Mouse (Mus musculus): Measurements from ENCODE around the gene Erv3.

Gene Erv3

DNA sequence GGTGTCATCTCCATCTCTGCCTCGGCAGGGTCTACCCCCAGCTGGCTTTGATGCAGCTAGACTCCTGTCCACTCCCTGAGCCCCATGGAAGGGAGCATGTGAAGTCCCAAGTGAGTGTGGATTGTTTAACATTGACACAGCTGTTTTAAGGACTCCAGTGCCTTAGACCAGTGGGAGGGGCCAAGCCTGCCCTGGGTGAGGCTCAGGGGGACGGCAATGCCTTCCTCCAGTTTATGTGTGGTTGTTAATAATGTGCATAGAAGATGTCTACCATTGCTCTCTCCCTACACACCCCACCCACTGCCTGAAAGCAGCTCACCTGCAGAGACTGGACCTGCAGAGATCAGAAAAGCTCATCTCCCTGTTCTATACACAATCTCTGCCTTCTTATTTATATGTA lies 35.6 kb downstream of the Erv3 start:
- DNase-seq (ENCODE audit: low spot score in 2 of 2): no peak

DNA sequence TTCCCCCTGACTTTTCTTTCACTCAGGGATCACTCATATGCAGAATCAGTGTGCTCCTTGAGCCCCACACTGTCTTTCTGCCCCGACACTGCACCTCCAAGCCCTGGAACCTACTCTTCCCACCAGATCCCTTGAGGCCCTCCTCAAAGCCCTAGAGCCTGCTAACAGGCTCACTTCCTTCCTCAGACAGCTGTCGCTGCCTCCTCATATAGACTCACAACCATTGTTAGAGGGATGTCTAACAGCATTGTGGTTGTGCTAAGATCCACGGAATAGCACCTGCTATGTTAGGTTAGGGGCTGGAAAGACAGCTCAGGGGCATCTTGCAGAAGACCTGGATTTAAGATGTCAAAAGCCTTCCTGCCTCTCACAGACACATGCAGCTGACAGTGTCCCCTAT lies 37.1 kb downstream of the Erv3 start:
- no peak for DNase-seq (ENCODE audit: low spot score in 2 of 2)

DNA sequence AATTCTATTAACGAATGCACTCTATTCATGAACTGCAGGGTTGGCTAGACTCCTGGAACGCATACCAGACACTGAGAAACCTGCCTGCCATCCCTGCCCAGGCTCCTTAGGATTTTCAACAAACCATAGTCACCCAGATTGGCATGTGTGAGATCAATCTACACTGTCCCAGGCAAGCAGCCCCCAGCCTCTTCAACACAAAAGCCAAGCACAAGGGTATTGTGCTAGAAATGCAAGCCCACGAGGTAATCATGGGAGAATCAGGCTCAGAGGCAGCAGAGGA lies 37.9 kb downstream of the Erv3 start:
- no peak for DNase-seq (ENCODE audit: low spot score in 2 of 2)

GRCm38 (mm10) chr2:131820932-131821707 lies 38.4 kb downstream of the Erv3 start:
- peak; percentile 61 to 65 for DNase-seq (ENCODE audit: low spot score in 2 of 2)

- DNase-seq (ENCODE audit: low spot score in 2 of 2): peak; percentile 71 to 77
Measured at GRCm38 (mm10) chr2:131820088-131820675, 39.4 kb downstream of the Erv3 start.

DNA sequence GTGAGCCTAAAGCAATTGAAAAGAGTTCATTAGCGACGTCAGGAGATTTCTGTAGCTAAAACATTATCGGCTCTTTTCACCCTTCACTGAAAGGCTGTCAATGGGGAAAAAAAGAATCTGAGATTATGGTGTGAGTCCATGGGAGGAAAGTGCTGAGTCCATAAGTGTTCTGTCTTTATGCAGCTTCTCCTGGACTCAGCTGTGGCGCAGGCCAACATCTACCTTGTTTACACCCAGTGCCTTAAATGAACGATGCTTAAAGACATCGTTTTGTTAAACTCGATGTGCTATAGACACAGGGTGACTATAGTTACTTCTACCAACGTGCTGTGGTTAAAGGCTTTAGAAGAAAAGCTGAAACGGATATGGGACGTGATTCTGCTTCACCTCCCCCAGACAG lies 45.2 kb downstream of the Erv3 start:
- no peak for DNase-seq (ENCODE audit: low spot score in 2 of 2)

GRCm38 (mm10) chr2:131813437-131813836 lies 46.1 kb downstream of the Erv3 start:
- DNase-seq (ENCODE audit: low spot score in 2 of 2): no peak

DNA sequence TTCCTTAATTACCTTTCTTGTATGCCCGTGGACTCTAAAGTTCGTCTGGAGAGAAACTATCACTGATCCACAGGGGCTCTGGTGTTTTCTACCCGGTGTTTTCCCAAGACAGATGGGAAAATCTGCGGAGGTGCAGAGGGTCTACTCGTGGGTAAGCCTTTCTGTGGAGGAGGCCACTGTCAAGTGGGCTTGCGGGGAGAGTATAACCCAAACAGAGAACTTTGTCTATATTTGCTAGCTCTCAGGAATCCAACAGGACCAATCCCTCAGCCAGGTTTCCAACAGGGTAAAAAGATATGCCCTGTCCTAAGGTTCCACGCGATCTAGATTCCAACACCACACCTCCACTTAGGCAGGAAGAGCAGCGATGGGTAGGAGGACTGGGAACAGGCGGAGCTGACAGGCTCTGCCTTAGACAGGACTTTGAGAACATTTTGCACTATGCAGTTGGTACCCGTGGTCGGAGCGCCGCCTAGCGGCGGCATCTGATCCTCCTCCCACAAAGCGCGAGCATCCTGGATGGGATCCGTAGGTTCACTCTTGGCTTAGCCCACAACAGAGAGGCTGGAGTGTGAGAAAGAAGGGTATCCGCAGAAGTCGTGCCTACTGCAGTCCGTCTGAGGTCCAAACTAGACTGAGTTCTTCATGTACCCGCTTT lies 46.9 kb downstream of the Erv3 start:
- DNase-seq (ENCODE audit: low spot score in 2 of 2): peak; percentile 8 to 56

- DNase-seq (ENCODE audit: low spot score in 2 of 2): no peak
Measured at GRCm38 (mm10) chr2:131811607-131812006, 47.9 kb downstream of the Erv3 start.

DNA sequence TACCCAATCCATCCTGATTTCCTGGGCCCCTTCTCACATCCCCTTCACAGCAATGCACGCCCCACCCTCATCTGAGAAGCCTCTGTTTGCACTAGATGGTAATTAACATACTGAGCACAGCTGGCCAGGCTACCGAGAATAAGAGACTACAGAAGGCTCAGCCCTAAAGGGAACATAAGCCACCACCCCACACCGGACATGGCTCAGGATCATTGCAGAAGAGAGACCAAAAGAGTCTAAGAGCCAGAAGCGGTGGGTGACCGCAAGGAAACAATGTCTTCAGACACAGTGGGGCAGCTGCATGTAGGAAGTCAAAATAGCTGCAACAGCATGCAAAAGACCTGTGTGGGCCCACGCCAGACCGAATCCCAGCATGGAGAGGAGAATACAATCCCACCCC lies 50.7 kb downstream of the Erv3 start:
- no peak for DNase-seq (ENCODE audit: low spot score in 2 of 2)

- DNase-seq (ENCODE audit: low spot score in 2 of 2): no peak
Measured at GRCm38 (mm10) chr2:131807660-131808059, 51.9 kb downstream of the Erv3 start.

DNA sequence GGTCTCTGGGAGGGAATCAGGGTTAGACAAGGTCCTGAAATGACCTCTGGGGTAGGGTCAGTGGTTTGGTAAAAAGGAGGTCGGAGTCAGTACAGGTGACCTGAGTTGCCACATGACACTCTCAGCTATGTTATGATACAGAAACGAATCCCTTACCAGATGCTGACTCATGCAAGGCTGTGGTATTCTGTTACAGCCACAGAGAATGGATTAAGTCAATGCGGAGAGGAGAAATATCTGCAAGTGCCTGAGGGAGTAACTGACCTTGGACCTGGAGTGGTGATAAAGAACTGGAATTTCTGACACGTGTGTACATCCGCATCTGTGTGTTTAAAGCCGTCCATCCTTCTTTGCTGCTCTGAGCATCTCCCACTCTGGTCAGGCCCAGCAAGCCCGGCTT lies 52.7 kb downstream of the Erv3 start:
- DNase-seq (ENCODE audit: low spot score in 2 of 2): no peak

DNA sequence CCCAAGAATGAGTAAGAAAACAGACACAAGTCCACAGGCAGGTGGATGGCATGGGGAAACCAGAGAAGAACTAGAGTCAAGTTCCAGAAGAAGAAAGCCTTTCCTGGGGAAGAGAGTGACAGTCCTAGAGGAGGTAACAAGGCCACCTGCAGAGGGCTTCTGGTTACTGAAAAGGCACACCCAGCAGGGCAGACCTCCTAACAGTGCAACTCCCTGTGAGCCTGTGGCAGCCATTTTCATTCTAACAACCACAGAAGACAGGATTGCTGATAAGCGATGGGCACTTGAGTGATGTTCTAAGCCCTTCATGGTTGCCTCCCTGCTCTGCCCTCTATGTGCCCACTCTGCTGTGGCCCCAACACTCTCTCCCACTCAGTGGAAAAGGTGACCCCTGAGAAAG lies 54.2 kb downstream of the Erv3 start:
- DNase-seq (ENCODE audit: low spot score in 2 of 2): no peak

DNA sequence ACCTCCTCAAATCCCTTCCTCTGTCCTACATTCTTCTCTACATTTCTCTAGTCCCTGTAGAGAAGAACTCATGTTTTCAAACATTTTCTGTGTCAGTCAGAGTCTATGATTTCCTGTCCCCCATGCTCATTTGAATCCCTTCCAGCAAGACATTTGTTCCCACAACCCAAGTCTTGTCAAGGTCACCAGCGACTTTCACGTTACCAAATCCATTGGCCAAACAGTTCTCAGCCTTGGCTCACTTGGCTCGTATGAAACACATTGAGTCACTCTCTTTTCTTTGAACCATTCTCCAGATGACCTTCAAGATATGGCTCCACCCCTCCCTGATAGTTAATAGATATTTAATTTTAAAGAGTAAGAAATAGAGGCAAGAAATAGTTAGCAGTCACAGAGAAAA lies 55.7 kb downstream of the Erv3 start:
- DNase-seq (ENCODE audit: low spot score in 2 of 2): no peak
